Mouse (Mus musculus) kidney, postnatal 10 days (tissue): Measurements from ENCODE around the gene Lpin1.

Experiments used
- DNase-seq: peaks from one replicate; pipeline ENCODE4 v3.0.0; 2021; ENCODE audit warnings: mixed read lengths

Lpin1 gene

GRCm38 (mm10) chr12:16526134-16526533 is 84.6 kb downstream of the Lpin1 start:
- DNase-seq = no peak

- no peak for DNase-seq
Measured at GRCm38 (mm10) chr12:16515183-16515582, 95.6 kb downstream of the Lpin1 start.

- DNase-seq = no peak
Measured at GRCm38 (mm10) chr12:16512991-16513390, 97.8 kb downstream of the Lpin1 start.

GRCm38 (mm10) chr12:16509122-16509752 is 101.5 kb downstream of the Lpin1 start:
- peak; percentile 80 for DNase-seq

- DNase-seq = no peak
Measured at GRCm38 (mm10) chr12:16506796-16507790, 103.7 kb downstream of the Lpin1 start.

- DNase-seq = no peak
Measured at GRCm38 (mm10) chr12:16504244-16504643, 106.5 kb downstream of the Lpin1 start.

GRCm38 (mm10) chr12:16497960-16498359 is 112.8 kb downstream of the Lpin1 start:
- no peak for DNase-seq

GRCm38 (mm10) chr12:16492713-16493112 is 118.1 kb downstream of the Lpin1 start:
- no peak for DNase-seq

GRCm38 (mm10) chr12:16488899-16489298 is 121.9 kb downstream of the Lpin1 start:
- no peak for DNase-seq

GRCm38 (mm10) chr12:16487453-16487852 is 123.3 kb downstream of the Lpin1 start:
- no peak for DNase-seq
